Mouse (Mus musculus): ENCODE results near the gene 4931406C07Rik.

GRCm38 (mm10) chr9:15273981-15274380, 32.3 kb downstream of the 4931406C07Rik start:
- TF ChIP-seq ETS1 (conservative IDR thresholded peaks at IDR 0.05; ENCODE audit: low read depth, low read length) = no peak
- no peak for TF ChIP-seq MAFK (IDR thresholded peaks at IDR 0.05; ENCODE audit: insufficient replicate concordance, low read length)
- no peak for TF ChIP-seq POLR2A (IDR thresholded peaks at IDR 0.05; ENCODE audit: low read depth, low read length)
- no peak for TF ChIP-seq CTCF (conservative IDR thresholded peaks at IDR 0.05 in 1 of 2, IDR thresholded peaks at IDR 0.05 in 1 of 2; ENCODE audit: low read depth in 2 of 2, low read length in 2 of 2)
- TF ChIP-seq HCFC1 (IDR thresholded peaks at IDR 0.05; ENCODE audit: low read depth, low read length) = no peak
- TF ChIP-seq GABPA (IDR thresholded peaks at IDR 0.05; ENCODE audit: insufficient replicate concordance, low read depth, low read length) = no peak
- no peak for TF ChIP-seq CHD1 (IDR thresholded peaks at IDR 0.05; ENCODE audit: low read depth, low read length)
- no peak for TF ChIP-seq ZMIZ1 (IDR thresholded peaks at IDR 0.05; ENCODE audit: low read depth, low read length)
- no peak for TF ChIP-seq TBP (conservative IDR thresholded peaks at IDR 0.05; ENCODE audit: low read depth, low read length)
- TF ChIP-seq ZC3H11A (IDR thresholded peaks at IDR 0.05; ENCODE audit: low read depth, low read length) = no peak
